Mouse (Mus musculus) adrenal gland, adult (tissue): Measurements from ENCODE around the gene Gm20388.
A peak's percentile ranks its signal among the peaks of the same experiment; 100 is the strongest.

Experiments used
- DNase-seq, 2 experiments: peaks; one replicate each; pipeline ENCODE4 v3.0.0; 2022 to 2023; ENCODE audit warnings: low spot score in 1 of 2; ENCODE audit not compliant: inconsistent age in 2 of 2

Gene Gm20388

GRCm38 (mm10) chr8:120860423-120861126 lies 949.9 kb downstream of the Gm20388 start:
- no peak for DNase-seq

GRCm38 (mm10) chr8:120863683-120864082 lies 953.0 kb downstream of the Gm20388 start:
- DNase-seq: no peak

GRCm38 (mm10) chr8:120867386-120867785 lies 956.7 kb downstream of the Gm20388 start:
- DNase-seq: no peak

- DNase-seq: no peak
Observed at GRCm38 (mm10) chr8:120872661-120873060, 962.0 kb downstream of the Gm20388 start.

GRCm38 (mm10) chr8:120876010-120876918 lies 965.6 kb downstream of the Gm20388 start:
- DNase-seq: no peak

- DNase-seq: no peak
Observed at GRCm38 (mm10) chr8:120877005-120877404, 966.4 kb downstream of the Gm20388 start.

- no peak for DNase-seq
Observed at GRCm38 (mm10) chr8:120879928-120880327, 969.3 kb downstream of the Gm20388 start.

GRCm38 (mm10) chr8:120881634-120882033 lies 971.0 kb downstream of the Gm20388 start:
- no peak for DNase-seq

GRCm38 (mm10) chr8:120882657-120883056 lies 972.0 kb downstream of the Gm20388 start:
- no peak for DNase-seq

GRCm38 (mm10) chr8:120883369-120883768 lies 972.7 kb downstream of the Gm20388 start:
- no peak for DNase-seq

- DNase-seq: no peak
Observed at GRCm38 (mm10) chr8:120883853-120884252, 973.2 kb downstream of the Gm20388 start.

- no peak for DNase-seq
Observed at GRCm38 (mm10) chr8:120884881-120885280, 974.2 kb downstream of the Gm20388 start.

GRCm38 (mm10) chr8:120887254-120887653 lies 976.6 kb downstream of the Gm20388 start:
- peak in 1 of 2 experiments; percentile 32 for DNase-seq

GRCm38 (mm10) chr8:120888005-120888404 lies 977.4 kb downstream of the Gm20388 start:
- DNase-seq: no peak

- no peak for DNase-seq
Observed at GRCm38 (mm10) chr8:120889189-120889588, 978.5 kb downstream of the Gm20388 start.

- no peak for DNase-seq
Observed at GRCm38 (mm10) chr8:120890068-120890467, 979.4 kb downstream of the Gm20388 start.

GRCm38 (mm10) chr8:120895009-120895408 lies 984.4 kb downstream of the Gm20388 start:
- DNase-seq: no peak

- DNase-seq: no peak
Observed at GRCm38 (mm10) chr8:120895600-120895999, 985.0 kb downstream of the Gm20388 start.

GRCm38 (mm10) chr8:120896203-120896602 lies 985.6 kb downstream of the Gm20388 start:
- no peak for DNase-seq

- peak; percentile 34 to 75 for DNase-seq
Observed at GRCm38 (mm10) chr8:120898008-120898407, 987.4 kb downstream of the Gm20388 start.

- DNase-seq: no peak
Observed at GRCm38 (mm10) chr8:120898828-120899407, 988.3 kb downstream of the Gm20388 start.

- DNase-seq: no peak
Observed at GRCm38 (mm10) chr8:120902346-120902745, 991.7 kb downstream of the Gm20388 start.
